Mouse (Mus musculus): ENCODE measurements at regions not wholly inside any gene's neighbourhood (a gene's known extent, or its start where the extent isn't known, plus 50 kb on each side); places are given as distances from the start of the nearest gene placed in this dataset.

GRCm38 (mm10) chr13:43990281-43991101, 205.9 kb downstream of the Cd83 start:
- no peak for TF ChIP-seq CTCF (IDR thresholded peaks at IDR 0.05)
- peak overlapping the region; percentile 43; the same call in 1 of the 2 replicates for H3K27ac ChIP-seq
- intact Hi-C loops (cut with DNase I) = no loop called here
- peak overlapping the region; percentile 54 for H3K4me3 ChIP-seq
- peak; percentile 66 for DNase-seq

DNA sequence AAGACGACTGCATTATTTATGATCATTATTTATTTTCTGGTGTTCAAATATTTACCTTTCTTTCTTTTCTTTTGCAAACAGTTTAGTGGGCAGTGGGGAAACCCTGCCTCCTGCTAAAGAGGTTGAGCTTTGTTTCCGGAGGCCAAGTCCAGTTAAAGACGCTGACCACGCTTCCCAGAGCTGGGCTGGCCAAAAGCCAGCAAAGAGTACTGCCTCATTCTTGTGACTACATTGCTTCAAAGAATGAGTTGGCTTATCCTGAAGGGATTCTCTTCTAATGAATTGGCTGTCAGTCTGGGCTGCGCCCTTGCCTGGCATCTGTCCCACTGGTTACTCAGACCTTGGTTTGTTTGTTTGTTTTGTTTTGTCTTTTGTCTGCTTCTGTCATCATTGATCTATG, 207.2 kb downstream of the Cd83 start:
- TF ChIP-seq CTCF (IDR thresholded peaks at IDR 0.05) = no peak
- peak; percentile 50 for DNase-seq
- intact Hi-C loops (cut with DNase I) = no loop called here
- peak overlapping the region; percentile 30; the same call in 1 of the 2 replicates for H3K4me3 ChIP-seq
- peak overlapping the region; percentile 56; the same call in 1 of the 2 replicates for H3K27ac ChIP-seq

DNA sequence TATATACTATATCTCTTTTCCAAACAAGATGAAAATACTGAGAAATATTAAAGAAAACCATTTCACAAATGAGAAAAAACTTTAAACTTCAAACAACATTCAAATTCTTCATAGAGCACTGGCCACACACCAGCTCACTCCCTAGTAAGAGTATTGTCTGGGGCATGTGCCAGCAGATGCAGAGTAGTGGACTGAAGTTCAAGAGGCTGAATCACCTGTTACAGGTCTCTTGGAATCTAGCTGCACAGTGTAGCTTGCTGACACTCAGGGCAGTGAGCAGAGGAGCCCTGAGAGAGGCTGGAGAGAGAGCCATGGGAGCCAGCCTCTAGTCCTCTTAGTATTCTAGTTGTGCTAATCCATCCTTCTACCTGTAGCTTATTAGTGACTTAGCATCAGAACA, 208.4 kb downstream of the Cd83 start:
- Histone ChIP-seq H3K4me3 (no peak overlapping the region), H3K27ac (no peak overlapping the region)
- DNase-seq = no peak
- TF ChIP-seq CTCF (IDR thresholded peaks at IDR 0.05) = no peak
- intact Hi-C loops (cut with DNase I) = no loop called here

GRCm38 (mm10) chr13:43994361-43994760, 209.8 kb downstream of the Cd83 start:
- intact Hi-C loops (cut with DNase I) = no loop called here
- Histone ChIP-seq H3K4me3 (no peak overlapping the region), H3K27ac (no peak overlapping the region)
- DNase-seq = no peak
- no peak for TF ChIP-seq CTCF (IDR thresholded peaks at IDR 0.05)

- H3K27ac ChIP-seq = no peak overlapping the region
- no peak overlapping the region for H3K4me3 ChIP-seq
- intact Hi-C loops (cut with DNase I) = no loop called here
- TF ChIP-seq CTCF (IDR thresholded peaks at IDR 0.05) = no peak
- no peak for DNase-seq
Observed at GRCm38 (mm10) chr13:43995623-43996022, 211.0 kb downstream of the Cd83 start.

- TF ChIP-seq CTCF (IDR thresholded peaks at IDR 0.05) = no peak
- Histone ChIP-seq H3K4me3 (no peak overlapping the region), H3K27ac (no peak overlapping the region)
- intact Hi-C loops (cut with DNase I) = no loop called here
- DNase-seq = no peak
Observed at GRCm38 (mm10) chr13:44001861-44002545, 217.4 kb downstream of the Cd83 start.

GRCm38 (mm10) chr13:44012868-44013267, 228.3 kb downstream of the Cd83 start:
- Histone ChIP-seq H3K4me3 (no peak overlapping the region), H3K27ac (no peak overlapping the region)
- intact Hi-C loops (cut with DNase I) = no loop called here
- no peak for DNase-seq
- no peak for TF ChIP-seq CTCF (IDR thresholded peaks at IDR 0.05)

DNA sequence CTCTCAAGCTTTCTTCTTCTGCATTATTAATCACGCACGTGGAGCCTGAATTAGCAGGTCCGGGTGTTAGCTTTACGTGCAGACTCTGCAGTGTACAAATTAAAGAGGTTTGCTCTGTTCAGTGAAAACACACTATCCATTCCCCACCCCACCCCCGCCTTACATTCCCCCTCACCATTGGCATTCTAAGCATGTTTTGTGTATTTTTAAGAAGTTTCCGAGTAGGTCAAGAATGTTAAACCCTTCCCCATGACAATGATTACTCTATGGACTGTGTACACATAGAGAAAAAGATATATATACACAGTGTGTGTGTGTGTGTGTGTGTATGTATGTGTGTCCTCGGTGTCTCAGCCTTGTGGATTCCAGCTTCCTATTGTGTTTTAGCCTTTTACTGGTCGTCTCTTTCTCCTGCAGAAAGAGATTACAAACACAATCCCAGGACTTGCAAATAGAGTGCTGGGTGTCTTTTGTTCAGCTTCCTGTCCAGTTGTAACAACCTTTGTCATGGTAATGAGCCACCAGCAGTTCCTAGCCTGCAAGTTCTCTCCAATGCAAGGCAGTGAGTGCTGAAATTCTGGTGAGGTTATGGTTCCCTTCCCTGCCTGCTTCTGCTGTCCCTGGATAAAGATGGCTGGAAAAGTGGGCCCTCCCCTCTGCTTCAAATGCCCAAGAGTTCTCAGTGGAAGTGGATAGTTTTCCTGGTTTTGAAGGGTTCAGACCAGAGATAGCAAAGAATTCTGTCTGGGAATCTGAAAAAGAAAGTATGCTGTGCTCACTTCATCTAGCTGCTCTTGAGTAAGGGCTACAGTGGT, 234.1 kb downstream of the Cd83 start:
- intact Hi-C loops (cut with DNase I) = no loop called here
- DNase-seq = no peak
- TF ChIP-seq CTCF (IDR thresholded peaks at IDR 0.05) = no peak
- Histone ChIP-seq H3K27ac (no peak overlapping the region), H3K4me3 (no peak overlapping the region)

- intact Hi-C loops (cut with DNase I) = no loop called here
- Histone ChIP-seq H3K4me3 (no peak overlapping the region), H3K27ac (no peak overlapping the region)
- TF ChIP-seq CTCF (IDR thresholded peaks at IDR 0.05) = no peak
- DNase-seq = no peak
Observed at GRCm38 (mm10) chr13:44019304-44019583, 234.7 kb downstream of the Cd83 start.

DNA sequence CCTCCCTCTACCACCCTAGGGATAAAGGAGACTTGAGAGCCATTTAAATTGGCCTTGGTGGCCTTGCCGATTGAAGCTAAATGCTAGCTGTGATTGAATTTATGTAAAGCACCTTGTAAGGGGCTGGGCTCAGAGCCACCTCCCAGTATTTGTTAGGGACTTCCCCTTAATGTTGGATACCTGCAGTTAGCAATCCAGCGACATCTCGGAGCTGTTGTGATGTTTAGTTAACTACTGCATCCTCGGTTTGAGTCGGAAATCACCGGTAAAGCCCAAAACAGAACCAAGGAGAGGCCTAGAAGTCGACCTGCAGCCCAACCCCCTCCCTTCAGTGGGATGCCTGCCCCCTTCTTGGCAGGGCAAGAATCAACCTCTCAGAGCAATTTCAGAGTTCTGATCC, 236.3 kb downstream of the Cd83 start:
- no peak for DNase-seq

DNA sequence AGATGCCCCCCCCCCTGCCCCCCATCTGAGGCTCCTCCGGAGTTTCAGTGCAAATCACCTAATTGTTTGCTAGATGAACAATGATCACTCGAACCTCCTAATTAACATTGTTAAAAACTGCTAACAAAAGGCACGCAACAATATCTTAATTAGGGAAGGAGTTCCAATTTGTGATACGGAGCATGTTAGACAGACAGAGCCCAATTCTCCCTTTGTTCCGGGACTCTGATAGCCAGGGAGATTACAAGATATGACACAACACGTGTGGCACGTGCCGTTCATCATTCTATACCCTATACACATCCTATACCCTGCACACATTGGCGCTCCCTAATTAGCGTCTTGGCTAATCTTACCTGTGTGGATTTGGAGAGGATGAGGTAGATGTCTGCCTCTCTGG, 237.5 kb downstream of the Cd83 start:
- no peak for TF ChIP-seq CTCF (IDR thresholded peaks at IDR 0.05)
- intact Hi-C loops (cut with DNase I) = no loop called here

More for the DNA sequence above, 236.3 kb downstream of the Cd83 start:
- Histone ChIP-seq H3K27ac (no peak overlapping the region), H3K4me3 (no peak overlapping the region)
- TF ChIP-seq CTCF (IDR thresholded peaks at IDR 0.05) = no peak
- intact Hi-C loops (cut with DNase I) = no loop called here

GRCm38 (mm10) chr13:44024612-44025011, 240.0 kb downstream of the Cd83 start:
- Histone ChIP-seq H3K4me3 (no peak overlapping the region; the same call in 1 of the 2 replicates), H3K27ac (peak overlapping the region; percentile 67)
- no peak for TF ChIP-seq CTCF (IDR thresholded peaks at IDR 0.05)
- DNase-seq = no peak
- intact Hi-C loops (cut with DNase I) = no loop called here

More for the DNA sequence above, 237.5 kb downstream of the Cd83 start:
- H3K27ac ChIP-seq = no peak overlapping the region
- H3K4me3 ChIP-seq = no peak overlapping the region
- no peak for DNase-seq
